Mouse (Mus musculus) ZHBTc4 (cell line): ENCODE data around the gene Pawr.

Source experiments
- DNase-seq: peaks from one replicate; pipeline ENCODE4 v3.0.0-alpha.2; 2011; ENCODE audit warnings: low read depth, low spot score

Gene Pawr

DNA sequence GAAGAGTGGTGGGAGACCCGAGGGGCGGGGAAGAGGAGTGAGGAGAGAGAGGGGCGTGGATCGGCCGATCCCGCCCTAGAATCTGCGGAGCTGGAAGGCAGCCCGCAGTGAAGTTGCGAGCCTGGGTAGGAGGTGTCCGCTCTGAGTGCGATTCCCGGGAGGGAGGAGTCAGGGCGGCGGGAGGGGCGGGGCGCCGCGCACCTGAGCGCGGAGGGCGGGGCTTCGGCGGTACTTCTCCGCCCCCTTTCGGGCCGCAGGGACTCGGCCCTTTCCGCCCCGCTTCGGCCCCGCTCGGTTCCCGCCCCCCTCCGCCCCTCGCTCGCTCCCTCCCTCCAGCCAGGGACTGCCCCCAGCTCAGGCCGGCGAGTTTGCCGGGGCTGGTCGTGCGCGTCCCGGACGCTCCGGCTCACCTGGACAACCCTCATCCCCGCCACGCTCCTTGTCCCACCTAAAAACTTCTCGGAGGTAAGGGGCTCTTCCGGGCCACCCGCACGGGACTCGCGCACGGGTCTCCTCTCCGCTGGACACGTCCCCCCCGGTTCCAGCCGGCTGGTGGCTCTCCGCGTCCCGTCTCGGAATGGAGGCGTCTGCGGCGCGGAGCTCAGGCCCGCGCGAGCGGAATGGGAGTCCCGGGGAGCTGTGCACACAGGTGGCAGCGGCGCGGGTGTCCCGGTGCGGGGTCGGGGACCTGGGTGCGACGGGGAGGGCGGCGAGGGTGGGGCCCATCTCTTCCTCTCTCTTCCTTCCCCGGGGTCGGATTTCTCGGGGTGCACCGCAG, at the start of gene Pawr:
Pawr (plus strand) TSS at position 338 of the 778 bp plus-strand sequence.
- DNase-seq = peak; percentile 98

DNA sequence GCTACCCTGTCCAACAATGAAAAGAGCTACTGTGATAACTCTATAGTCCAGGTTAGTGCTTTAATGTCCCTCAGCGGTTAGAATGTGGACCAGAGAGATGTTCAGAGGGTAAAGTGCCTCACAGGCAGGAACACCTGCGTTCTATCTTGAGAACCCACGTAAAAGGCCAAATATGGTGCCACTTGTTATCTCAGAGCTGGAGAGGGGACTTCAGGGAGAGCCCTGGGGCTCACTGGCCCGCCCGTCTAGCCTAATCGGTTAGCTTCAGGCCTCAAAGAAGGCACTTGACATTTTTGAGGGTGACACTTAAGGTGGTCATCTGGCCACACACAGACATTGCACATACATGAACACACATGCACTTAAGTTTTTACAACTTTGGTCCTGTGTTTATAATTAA, 49.6 kb upstream of the Pawr start:
- DNase-seq = no peak

DNA sequence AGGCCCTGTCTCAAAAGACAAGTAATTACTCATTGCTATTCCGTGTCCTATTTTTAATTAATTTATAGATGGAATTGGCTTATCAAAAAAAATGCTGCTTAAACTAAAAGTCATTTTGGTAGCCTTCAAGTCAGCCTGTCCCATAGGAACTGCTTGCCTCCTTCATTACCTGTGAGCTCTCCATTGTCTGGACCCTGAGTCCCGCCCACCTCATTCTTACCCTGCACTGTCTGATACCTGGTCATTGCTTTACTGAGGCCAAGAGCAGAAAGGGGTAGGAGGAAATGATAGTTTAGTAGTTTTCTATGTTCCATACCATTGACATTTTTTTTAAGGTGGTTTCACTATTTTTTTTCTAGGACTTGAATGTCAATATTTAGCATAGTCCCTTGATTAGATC, 48.5 kb upstream of the Pawr start:
- DNase-seq = no peak

DNA sequence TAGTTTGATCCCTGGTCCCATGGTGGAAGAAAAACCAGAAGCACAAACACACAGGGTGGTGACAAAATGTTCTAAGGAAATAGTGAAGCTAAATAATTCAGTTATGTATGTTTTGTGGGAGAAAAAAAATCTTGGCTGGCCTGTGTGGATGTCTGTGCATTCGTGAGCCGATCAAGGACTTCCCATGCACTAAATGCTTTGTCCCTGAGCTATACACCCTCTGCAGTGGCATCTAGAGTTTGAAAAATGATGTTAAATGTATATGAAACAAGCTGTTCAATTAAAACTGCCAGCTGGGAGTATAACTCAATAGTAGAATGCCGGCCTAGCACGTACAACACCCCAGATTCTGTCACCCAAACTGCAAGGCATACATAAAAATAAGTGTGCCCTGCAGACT, 48.1 kb upstream of the Pawr start:
- DNase-seq = no peak

GRCm38 (mm10) chr10:108284445-108284844, 47.5 kb upstream of the Pawr start:
- DNase-seq = no peak

DNA sequence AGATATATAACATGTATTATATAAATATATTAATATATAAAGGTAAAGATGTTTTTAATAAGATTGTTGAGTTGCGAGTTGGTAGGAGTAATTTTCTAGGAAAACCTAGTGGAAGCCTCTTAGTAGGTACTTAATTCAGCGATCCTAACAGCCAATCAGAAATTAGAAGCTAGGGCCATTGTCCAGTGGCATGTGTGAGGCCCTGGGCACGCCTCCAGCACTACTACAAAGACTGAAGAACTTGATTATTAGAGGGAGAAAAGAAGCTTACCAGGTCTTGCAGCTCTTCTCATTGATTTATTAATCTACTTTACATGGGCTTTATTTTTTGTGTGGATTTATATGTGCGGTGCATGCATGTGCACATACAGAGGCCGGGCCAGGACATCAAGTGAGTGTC, 46.9 kb upstream of the Pawr start:
- DNase-seq = no peak

DNA sequence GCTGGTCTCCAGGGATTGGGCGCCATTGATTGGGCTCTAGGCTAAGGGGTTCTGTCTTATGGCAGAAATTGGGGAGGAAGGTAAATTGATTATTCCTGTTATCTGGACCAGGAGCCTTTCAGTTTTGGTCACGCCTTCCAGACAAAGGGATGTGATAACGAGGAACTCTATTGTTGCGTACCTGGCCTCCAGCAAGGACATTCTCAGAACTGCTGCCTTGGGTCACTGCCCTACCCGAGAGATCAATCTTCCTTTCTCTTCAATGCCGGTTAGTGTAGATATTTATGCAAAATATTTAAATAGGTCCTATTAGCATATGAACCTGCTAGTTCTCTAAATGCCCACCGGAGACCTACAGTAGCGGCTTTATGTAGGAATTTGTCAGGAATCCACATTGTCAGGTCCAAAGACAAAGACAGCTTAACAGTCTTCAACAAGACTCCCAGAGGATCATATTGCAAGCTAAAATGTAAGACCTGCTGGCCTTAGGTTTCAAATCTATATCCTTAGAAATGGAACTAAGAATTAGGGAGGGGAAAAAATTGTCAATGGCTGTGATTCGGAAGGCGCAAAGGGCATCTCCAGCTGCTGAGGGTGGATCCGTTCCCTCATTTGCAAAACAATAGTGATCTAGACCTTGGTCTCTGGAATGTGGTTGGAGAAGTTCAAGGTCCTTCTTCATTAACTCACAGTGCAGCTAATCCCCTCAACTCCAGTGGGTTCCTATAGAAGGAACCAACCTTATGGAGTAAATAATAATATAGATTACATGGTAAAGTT, 45.1 kb upstream of the Pawr start:
- peak; percentile 95 for DNase-seq

GRCm38 (mm10) chr10:108287438-108287801, 44.5 kb upstream of the Pawr start:
- peak; percentile 62 for DNase-seq

DNA sequence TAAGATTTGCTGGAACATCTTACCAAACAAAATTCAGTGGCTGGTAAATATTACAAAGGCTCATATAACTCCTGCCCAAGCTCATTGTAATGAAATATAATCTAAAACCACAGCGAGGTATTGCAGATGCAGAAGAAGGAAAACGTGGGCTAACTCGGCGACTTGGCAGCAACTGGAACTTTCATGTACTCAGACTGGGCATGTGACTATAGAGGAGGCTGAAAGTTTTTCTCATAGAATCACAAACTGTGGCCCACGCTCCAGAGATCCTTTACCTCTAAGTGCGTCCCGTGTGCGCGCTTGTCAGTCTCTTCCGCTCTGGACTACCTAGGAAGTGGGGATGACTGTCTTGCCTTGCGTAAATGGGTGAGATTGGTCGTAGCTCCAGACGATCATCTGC, 41.9 kb upstream of the Pawr start:
- DNase-seq = no peak

DNA sequence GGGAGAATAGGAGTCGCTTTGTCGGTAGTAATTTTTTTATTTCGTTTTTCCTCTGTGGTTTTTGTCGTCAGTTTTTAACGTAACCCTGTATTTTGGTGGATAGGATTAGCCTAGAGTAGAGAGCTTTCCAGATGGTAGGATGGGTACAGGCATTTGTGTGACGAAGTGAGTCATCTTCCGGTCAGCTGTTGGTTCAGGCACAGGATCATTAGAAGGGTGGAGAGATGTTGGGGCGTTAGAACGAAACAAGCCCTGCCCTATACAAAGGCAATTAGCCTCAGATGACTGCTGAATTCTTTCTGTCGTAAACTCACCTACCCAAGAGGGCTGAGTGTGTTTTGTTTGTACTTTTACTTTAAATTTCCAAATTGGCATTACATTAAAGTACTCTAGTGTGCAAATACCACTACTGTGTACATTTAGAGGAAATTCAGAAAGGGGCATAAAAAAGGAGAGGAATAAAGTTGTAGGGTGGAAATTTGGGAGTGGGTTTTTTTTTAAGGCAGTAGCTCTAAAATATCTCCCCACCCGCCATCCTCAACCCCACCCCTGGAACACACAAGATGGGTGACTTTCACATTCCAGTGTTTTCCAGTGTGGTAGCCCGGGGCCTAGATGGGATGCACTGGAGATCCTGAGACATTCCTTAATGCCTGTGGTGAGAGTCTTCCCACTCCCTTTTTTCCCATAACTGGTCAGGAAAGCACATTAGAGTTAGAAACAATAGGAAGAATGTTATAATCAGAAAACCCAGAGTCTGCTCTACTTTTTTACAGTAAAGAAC, 40.0 kb upstream of the Pawr start:
- DNase-seq = peak; percentile 91

DNA sequence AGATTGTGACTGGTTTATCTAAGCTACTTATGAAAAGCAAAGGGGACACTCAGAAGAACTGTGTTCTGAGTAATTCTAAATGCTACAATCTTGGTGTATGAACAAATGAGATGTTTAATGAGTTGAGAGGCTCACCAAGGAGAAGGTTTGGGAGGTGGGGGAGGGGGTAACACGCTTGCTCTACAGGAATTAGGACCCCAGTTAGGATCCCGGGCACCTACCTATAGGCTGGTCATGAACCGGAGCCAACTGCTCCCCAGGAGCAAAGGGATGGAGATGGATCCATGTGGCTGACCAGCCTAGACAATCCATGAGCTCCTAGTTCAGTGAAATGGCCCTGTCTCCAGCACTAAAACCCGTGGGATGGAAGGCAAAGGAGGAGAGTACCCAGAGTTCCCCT, 39.3 kb upstream of the Pawr start:
- DNase-seq = peak; percentile 60

- no peak for DNase-seq
These were observed 38.2 kb upstream of the Pawr start for GRCm38 (mm10) chr10:108293620-108294195.

DNA sequence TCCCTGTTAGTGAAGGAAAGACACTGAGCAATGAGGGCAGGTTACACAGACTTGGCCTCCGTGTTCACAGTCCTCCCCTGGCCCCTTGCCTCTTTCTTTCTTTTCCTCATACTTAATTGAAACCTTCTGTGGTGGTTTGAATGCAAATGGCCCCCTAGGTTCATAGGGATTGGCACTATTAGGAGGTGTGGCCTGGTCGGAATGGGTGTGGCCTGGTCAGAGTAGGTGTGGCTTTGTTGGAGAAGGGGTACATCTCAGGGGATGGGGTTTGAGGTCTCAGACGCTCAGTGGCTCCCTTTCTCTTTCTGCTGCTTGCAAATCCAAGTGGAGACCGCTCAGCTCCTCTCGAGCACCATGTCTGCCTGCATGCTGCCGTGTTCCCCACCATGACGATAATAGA, 37.2 kb upstream of the Pawr start:
- DNase-seq = peak; percentile 72

DNA sequence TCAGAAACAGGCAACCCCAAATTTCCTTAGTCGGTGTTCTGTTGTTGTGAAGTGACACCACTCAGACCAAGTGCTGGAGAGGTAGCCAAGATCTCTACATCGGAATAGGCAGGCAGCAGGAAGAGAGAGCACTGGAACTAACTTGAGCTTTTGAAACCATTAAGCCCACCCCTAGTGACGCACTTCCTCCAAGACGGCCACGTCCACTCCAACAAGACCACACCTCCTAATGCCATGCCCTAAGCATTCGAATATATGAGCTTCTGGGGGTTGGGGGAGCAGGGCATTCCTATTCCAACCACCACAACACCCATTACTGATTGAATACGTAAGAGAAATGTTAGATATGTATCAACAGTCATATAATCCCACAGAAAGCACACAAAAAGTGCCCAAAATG, 35.5 kb upstream of the Pawr start:
- DNase-seq = peak; percentile 83

- DNase-seq = peak; percentile 76
These were observed 33.7 kb upstream of the Pawr start for GRCm38 (mm10) chr10:108298261-108298660.

DNA sequence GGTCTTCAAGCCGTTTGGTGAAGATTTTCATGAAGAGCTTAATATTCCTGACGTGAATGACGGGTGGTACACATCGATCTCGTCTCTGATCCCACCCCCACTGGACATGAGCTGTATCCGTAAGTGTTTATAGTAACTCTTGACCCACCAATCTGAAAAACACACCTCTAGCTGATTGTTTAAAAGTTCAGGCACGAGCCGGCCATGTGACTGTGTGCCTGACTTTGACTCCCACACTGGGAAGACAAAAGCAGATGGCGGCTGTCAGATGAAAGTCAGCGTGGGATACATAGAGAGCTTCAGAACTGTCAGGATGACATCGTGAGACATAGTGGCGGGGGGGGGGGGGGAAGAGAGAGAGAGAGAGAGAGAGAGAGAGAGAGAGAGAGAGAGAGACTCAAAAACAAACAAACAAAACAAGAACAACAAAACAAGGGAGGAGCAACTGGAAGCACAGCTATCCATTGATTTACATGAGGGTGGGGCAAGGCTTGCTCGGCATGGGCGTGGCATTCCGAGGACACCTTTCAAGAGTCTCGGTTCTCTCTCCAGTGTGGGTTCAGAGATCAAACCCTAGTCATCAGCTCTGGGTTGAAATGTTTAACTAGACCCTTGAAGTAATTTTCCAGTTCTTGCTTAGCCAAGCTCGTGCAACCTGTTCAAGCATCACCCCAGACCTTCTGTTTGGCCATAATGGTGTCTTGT, 32.9 kb upstream of the Pawr start:
- peak; percentile 90 for DNase-seq

GRCm38 (mm10) chr10:108299828-108300227, 32.1 kb upstream of the Pawr start:
- no peak for DNase-seq

DNA sequence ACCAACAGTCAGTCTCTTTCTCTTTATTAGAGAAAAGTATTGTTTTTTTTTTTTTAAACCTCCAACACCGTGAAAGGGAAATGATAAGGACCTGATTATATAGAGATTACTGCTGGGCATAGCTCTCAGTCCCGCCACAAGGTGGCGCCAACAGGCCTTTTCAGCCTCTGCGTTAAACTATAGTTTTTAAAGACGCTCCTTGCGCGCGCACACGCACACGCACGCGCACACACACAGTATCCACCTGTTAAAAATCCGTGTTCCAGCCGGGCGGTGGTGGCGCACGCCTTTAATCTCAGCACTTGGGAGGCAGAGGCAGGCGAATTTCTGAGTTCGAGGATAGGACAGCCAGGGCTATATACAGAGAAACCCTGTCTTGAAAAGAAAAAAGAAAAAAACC, 31.1 kb upstream of the Pawr start:
- peak; percentile 95 for DNase-seq

DNA sequence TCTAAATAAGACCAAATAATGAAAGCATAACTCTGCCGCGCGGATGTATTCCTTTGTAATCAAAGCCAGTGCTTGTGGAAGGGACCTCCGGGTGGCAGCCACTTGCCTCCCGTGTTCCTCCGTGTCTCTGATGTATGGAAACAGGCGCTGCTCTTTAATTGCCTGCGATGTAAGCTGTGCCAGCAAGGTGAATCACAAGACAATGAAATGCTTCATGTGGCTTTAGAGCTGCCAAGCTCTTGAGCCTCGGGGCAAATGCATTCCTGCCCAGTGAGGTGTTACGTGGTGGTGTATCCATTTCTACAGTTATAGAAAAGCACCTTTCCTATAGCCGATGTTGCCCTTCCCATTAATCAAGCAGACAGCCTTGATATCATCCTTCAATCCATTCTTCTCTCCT, 24.1 kb upstream of the Pawr start:
- DNase-seq = peak; percentile 28

DNA sequence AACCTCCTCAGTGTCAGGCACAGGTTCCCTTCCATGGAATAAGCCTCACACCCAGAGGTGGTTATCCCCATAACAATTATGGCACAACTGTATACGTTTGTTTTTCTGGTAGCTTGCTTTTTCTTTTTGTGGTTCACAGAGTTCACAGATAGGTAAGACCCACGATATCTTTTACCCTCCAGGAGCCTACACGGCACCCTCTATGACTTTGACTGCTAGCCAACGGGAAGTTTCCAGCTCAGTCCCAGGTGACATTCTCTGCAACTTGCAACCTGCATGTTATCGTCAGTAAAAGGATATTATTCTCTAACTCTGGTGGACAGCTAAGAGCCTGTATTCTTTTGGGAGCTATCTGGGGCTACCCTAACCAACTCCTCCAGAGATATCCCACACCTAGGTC, 21.7 kb upstream of the Pawr start:
- DNase-seq = no peak

DNA sequence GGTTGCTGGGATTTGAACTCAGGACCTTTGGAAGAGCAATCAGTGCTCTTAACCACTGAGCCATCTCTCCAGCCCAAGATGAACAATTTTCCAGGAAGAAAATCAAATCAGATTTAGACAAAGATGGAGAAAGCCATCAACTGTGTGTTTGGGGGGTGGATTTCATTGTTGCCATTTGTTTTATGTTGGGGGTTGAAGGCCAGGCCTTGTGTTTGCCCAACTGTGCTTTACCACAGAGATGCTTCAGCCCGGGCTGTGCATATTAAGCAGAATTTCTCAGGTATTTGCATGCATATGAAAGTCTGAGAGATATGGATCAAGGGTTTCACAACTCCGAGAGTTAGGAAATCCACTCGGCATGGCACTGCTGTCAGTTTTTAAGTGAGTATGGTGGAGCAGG, 20.5 kb upstream of the Pawr start:
- DNase-seq = no peak
